Mouse (Mus musculus) spleen, postnatal 4 days (tissue): Measurements from ENCODE around the gene Htr1b.

ENCODE experiments used
- DNase-seq, 2 experiments: peaks; one replicate each; pipeline ENCODE4 v3.0.0; 2022; ENCODE audit warnings: low spot score in 2 of 2

Htr1b gene

DNA sequence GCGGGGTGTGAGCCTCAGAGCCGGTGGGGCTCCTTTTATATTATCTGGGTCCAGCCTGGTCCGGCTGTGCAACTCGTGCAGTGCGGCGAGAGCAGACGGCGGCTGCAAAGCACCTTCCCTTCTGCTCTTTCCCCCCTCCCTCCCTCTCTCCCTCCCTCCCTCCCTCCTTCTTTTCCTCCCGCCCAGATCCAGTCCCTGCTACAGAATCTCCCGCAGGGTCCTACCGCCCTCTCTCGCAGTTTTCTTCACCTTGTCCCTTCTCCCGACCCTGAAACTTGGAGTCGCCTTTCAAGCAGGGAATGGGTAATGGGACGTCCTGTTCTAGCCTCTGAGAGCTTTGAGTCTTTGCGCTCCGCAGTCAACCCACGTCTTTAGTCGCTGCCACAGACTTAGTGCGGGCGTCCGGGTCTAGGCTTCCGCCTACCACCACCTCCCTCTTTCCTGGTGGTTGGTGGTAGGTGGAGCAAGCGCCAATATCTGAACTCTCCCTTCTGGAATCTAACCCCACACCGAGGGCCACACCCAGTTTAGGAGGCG, at the start of gene Htr1b:
TSS of gene Htr1b (minus strand) at position 392 of the 537 bp plus-strand sequence.
- no peak for DNase-seq

DNA sequence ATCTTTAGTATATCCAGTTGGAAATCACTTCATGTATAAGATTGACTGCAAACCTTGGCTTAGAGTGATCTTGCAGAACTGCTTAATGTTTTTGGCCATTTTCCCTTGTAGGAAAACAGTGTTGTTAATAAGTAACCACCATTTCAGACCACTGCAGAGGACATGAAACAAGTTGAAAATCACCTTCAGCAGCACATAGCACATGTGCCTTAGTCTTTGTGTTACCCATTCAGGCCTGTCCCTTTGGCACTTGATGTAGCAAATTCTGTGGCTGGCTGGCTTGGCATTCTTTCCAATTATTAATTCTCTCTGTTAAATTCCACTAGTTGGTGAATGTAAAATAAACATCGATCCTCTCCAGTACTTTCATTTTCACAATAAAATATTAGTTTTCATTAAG, 43.1 kb upstream of the Htr1b start:
- DNase-seq, result no peak

DNA sequence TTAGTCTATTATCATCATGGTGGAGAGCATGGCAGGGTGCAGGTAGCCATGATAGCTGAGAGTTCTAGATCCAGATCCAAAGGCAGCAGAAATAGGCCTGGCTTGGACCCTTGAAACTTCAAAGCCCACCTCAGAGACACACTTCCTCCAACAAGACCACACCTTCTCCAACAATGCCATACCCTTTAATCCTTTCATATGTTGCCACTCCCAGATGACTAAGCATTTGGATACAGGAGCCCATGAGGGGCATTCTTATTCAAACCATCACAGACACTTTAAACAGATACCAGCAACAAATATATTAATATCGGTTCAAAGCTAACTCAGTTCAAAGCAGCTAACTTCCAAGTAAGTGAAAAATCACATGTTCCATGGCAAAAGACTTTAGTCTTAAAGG, 3.9 kb upstream of the Htr1b start:
- DNase-seq, result no peak

DNA sequence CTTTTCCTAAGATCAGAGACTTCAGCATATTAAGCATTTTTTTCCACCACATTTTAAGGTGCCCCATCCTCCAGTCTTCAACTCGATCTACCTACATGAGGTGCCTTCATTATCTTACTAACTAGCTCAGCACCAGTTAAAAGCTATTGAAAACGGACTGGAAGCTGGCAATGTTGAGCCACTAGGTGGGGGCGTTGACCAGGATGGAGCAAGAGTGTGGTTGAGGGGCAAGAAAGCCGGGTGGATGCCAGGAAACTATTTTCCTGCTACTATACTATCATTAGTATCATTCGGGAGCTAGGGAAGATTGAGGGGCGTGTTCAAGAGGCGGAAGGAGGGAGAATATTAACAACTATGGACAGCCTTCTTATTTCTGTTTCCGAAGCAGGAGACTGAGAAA, 1.5 kb upstream of the Htr1b start:
- DNase-seq, result no peak

- DNase-seq, result no peak
These were observed 535 bp upstream of the Htr1b start for GRCm38 (mm10) chr9:81634163-81634562.

GRCm38 (mm10) chr9:81632736-81633436, 742 bp downstream of the Htr1b start:
- peak in 1 of 2 experiments; percentile 60 for DNase-seq

- DNase-seq, result peak in 1 of 2 experiments; percentile 58
These were observed 1.4 kb downstream of the Htr1b start for GRCm38 (mm10) chr9:81632191-81632735.

GRCm38 (mm10) chr9:81631581-81632091, 2.0 kb downstream of the Htr1b start:
- no peak for DNase-seq

DNA sequence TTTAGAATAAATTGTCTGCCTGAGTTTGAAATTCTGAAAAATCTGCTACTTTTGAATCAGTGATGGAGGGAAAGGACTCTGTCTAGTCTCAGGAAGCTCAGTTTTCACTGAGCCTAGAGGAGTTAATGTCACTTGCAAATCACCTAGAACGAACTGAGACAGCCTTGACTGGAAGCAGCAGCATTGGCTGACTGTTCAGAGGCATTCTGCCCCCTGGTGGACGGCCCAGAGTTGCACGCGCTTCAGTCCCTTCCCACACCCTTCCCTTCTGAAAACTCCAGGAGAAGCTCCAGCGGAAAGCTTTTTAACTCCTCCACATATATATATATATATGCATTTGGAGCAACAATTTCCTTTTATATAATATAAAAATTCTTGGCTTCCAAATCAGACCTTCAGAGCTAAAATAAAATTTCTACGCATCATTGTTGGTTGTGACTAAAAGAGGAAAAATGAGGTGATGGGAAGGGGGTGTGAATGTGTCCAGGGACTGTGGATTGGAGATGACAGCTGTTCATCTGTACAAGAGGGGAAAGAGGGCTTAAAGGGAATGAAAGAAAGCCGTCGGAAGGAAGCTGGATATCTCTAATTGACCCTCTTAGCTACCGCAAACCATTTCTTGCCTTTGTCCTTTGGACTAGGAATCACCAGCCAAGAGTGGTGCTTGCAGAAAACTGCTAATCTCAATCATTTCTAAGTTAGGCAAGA, 6.6 kb downstream of the Htr1b start:
- peak; percentile 27 to 76 for DNase-seq

DNA sequence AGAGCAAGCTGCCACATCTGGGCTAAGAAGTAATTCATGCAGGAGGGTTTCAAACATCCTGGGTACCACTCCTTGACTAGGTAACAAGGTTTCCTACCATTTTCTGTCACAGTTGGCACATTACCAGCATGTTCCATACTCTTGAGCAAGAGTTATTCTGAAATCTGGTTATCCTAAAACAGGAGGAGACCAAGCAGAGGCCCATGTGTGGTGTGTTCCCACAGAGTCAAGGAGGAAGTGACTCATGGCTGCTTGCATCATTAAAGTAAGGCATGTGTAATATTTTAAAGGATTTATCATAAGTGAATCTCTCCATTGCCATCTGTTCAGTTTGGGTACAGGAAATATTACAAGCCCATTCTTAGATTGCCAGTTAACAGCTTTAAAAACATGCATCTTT, 7.7 kb downstream of the Htr1b start:
- no peak for DNase-seq

- no peak for DNase-seq
These were observed 10.8 kb downstream of the Htr1b start for GRCm38 (mm10) chr9:81622873-81623272.

GRCm38 (mm10) chr9:81611022-81611421, 22.6 kb downstream of the Htr1b start:
- no peak for DNase-seq
